Mouse (Mus musculus) embryonic facial prominence, embryonic 12.5 days (tissue): ENCODE data around the gene Cyp2a5. TPM values are rescaled to one million over a fixed set of nuclear protein-coding genes. Genes with fewer than 3 reads are reported as not detected.
"Not testable (repeated sequence)": the region's sequence is repeated elsewhere in the genome, so short reads cannot be mapped to it uniquely, and the experiment has no call there.

Experiments
- ATAC-seq: fragments of 200-750 bp; cut with Nextera tagmentation; 2 replicates; pipeline ENCODE4 v1.8.0; 2017; ENCODE audit not compliant: insufficient number of reproducible peaks, insufficient read depth, low FRiP score, low TSS enrichment
- H3K27ac ChIP-seq: fragments of 300-500 bp; sonication (generic); 2 replicates; pipeline ENCODE4 v1.5.1; 2016; ENCODE audit warnings: mild to moderate bottlenecking
- H3K27me3 ChIP-seq: fragments of 300-500 bp; sonication (generic); 2 replicates; pipeline ENCODE4 v1.6.1; 2016; ENCODE audit warnings: mild to moderate bottlenecking, moderate library complexity
- H3K36me3 ChIP-seq: fragments of 300-500 bp; sonication (generic); 2 replicates; pipeline ENCODE4 v1.6.1; 2016; ENCODE audit warnings: mild to moderate bottlenecking
- H3K4me1 ChIP-seq: fragments of 300-500 bp; sonication (generic); 2 replicates; pipeline ENCODE4 v1.6.1; 2016
- H3K4me2 ChIP-seq: fragments of 300-500 bp; sonication (generic); replicated peaks from 2 replicates; pipeline ENCODE4 v1.6.1; 2016; ENCODE audit warnings: mild to moderate bottlenecking, moderate library complexity
- H3K4me3 ChIP-seq: fragments of 300-500 bp; sonication (generic); 2 replicates; pipeline ENCODE4 v1.5.1; 2016; ENCODE audit warnings: mild to moderate bottlenecking
- H3K9ac ChIP-seq: fragments of 300-500 bp; sonication (generic); 2 replicates; pipeline ENCODE4 v1.6.1; 2016; ENCODE audit warnings: mild to moderate bottlenecking, moderate library complexity
- H3K9me3 ChIP-seq: fragments of 300-500 bp; sonication (generic); 2 replicates; pipeline ENCODE4 v1.6.1; 2016; ENCODE audit warnings: mild to moderate bottlenecking, moderate library complexity
- WGBS: fragments of 180-500 bp; shearing (Covaris S2); methylation state at CpG from one replicate; pipeline ENCODE4 v1.1.7; 2016; 5-methylcytosine and 5-hydroxymethylcytosine counted together
- polyA plus RNA-seq: library from polyadenylated mRNA; unstranded; fragments of >200 nt; fragmentation: Nextera tagmentation; extraction: Ambion mirVana; gene quantifications from 2 replicates; pipeline ENCODE4 v1.2.1, GENCODE M21; 2016

The Cyp2a5 gene
- not detected in 2 replicates for polyA plus RNA-seq

DNA sequence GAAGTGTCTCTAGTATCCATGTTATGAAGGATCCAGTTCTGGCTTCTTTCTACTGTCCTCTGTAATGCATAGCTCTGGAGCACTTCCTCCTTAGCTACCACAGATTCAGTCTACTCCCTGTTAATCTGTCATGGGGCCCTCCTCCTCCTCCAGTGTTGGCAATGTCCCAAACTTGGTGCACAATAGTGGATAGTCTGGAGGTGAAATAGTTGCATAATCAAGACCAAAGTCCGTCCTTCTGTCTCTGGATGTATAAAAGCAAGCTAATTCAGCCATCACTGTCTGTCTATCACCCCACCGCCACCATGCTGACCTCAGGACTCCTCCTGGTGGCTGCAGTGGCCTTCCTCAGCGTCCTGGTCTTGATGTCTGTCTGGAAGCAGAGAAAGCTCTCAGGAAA is at the start of gene Cyp2a5:
Gene Cyp2a5, plus strand, starts transcription at position 247 of the 400 bp plus-strand sequence.
- 66% methylated on average over 3 of the region's 3 CpGs for WGBS
- H3K27me3 ChIP-seq, H3K27ac ChIP-seq, H3K9me3 ChIP-seq, H3K9ac ChIP-seq, ATAC-seq, H3K4me3 ChIP-seq, H3K4me2 ChIP-seq, H3K36me3 ChIP-seq, H3K4me1 ChIP-seq: not testable (repeated sequence)

- H3K4me2 ChIP-seq, H3K27me3 ChIP-seq, H3K9ac ChIP-seq, H3K9me3 ChIP-seq, H3K4me1 ChIP-seq, H3K27ac ChIP-seq, ATAC-seq, H3K36me3 ChIP-seq, H3K4me3 ChIP-seq: not testable (repeated sequence)
- WGBS, result 40% methylated on average over 1 of the region's 1 CpGs
These were observed 49.1 kb upstream of the Cyp2a5 start for GRCm38 (mm10) chr7:26786013-26786412.

DNA sequence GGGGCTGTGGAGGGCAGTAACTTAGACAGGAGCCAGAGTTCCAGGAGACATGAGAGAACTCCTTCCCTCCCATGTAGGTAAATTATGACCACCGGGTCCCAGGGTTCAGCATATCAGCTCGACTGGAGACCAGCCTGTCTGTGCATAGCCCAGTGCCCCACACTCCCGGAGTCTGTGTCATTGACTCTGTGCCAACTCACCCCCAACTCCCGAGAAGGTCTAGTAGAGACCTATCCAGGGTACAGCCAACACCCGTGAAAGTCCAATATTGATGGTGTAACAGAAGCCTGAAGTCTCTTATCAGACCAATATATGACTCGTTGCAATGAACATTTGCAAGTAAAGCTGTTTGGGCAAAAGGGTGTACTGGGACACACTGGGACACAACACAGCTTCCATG is 45.1 kb upstream of the Cyp2a5 start:
- no peaks in the 10 kb centered on the region for H3K36me3 ChIP-seq
- H3K9me3 ChIP-seq, result no peaks in the 10 kb centered on the region
- H3K4me3 ChIP-seq, result no peak overlapping the region
- no peak overlapping the region for H3K9ac ChIP-seq
- H3K4me1 ChIP-seq, result no peaks in the 10 kb centered on the region
- no peaks in the 10 kb centered on the region for H3K27me3 ChIP-seq
- 85% methylated on average over 6 of the region's 6 CpGs for WGBS
- no peak overlapping the region for H3K27ac ChIP-seq
- H3K4me2 ChIP-seq, result no peak overlapping the region
- no peak for ATAC-seq

DNA sequence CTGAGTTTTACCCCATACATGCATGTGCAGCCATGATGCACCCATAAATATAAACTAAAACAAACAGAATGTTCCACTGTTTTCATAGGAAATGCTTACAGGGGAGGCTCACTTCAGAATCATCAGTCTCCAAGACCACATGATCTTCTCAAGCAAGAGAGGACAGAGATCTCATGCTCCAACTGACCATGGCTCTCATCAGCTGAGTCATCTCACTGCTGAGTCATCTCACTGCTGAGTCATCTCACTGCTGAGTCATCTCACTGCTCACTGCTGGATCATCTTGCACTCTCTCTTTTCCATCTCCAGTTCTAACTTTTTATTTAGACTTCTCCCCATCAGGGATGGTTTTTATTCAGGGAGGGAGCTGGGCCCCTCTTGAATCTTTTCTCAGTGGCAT is 35.0 kb upstream of the Cyp2a5 start:
- Histone ChIP-seq H3K36me3 (no peaks in the 10 kb centered on the region), H3K9me3 (no peaks in the 10 kb centered on the region), H3K4me3 (no peak overlapping the region), H3K4me1 (no peaks in the 10 kb centered on the region), H3K27ac (no peak overlapping the region), H3K4me2 (no peak overlapping the region), H3K9ac (no peak overlapping the region), H3K27me3 (no peaks in the 10 kb centered on the region)
- no peak for ATAC-seq

DNA sequence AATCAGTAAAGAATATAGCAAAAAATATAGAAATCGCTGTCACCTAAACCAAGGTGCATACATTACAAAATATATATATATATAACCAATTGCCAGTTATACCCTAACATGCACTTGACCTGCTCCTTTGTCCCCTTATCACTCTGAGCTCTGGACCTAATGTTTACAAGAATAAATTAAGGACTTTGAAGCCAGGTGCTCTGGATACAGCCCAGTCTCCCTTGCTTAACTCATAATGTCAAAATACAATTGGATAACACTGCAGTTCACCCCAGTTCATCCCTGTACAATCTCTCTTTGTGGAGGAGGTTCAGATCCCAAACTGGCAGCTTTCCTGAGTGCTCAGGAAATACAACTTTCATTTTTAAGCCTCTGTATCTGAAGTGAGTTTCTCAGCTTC is 34.1 kb upstream of the Cyp2a5 start:
- H3K9me3 ChIP-seq, result no peaks in the 10 kb centered on the region
- H3K27me3 ChIP-seq, result no peaks in the 10 kb centered on the region
- no peak overlapping the region for H3K27ac ChIP-seq
- 88% methylated on average over 1 of the region's 1 CpGs for WGBS
- H3K4me1 ChIP-seq, result no peaks in the 10 kb centered on the region
- H3K4me3 ChIP-seq, result no peak overlapping the region
- ATAC-seq, result no peak
- no peak overlapping the region for H3K4me2 ChIP-seq
- no peaks in the 10 kb centered on the region for H3K36me3 ChIP-seq
- no peak overlapping the region for H3K9ac ChIP-seq

GRCm38 (mm10) chr7:26808592-26808991 is 26.5 kb upstream of the Cyp2a5 start, which contains the start of gene Cyp2g1:
TSS of gene Cyp2g1 (plus strand) at chr7:26808892.
- Histone ChIP-seq H3K4me1 (no peaks in the 10 kb centered on the region), H3K9me3 (no peaks in the 10 kb centered on the region), H3K4me2 (no peak within 1 kb of the TSS), H3K27ac (no peak within 1 kb of the TSS), H3K9ac (no peak within 1 kb of the TSS), H3K36me3 (no peaks in the 10 kb centered on the region), H3K27me3 (no peaks in the 10 kb centered on the region), H3K4me3 (no peak within 1 kb of the TSS)
- WGBS, result 85% methylated on average over 2 of the region's 2 CpGs
- no peak for ATAC-seq

GRCm38 (mm10) chr7:26831556-26832292 is 3.4 kb upstream of the Cyp2a5 start:
- not testable (repeated sequence) for ATAC-seq, H3K27ac ChIP-seq, H3K9ac ChIP-seq, H3K9me3 ChIP-seq, H3K36me3 ChIP-seq, H3K4me2 ChIP-seq, H3K27me3 ChIP-seq, H3K4me1 ChIP-seq, H3K4me3 ChIP-seq
- WGBS, result 84% methylated on average over 9 of the region's 9 CpGs

- H3K36me3 ChIP-seq, H3K27ac ChIP-seq, H3K4me1 ChIP-seq, H3K4me3 ChIP-seq, H3K4me2 ChIP-seq, H3K9ac ChIP-seq, ATAC-seq, H3K27me3 ChIP-seq, H3K9me3 ChIP-seq: not testable (repeated sequence)
- WGBS, result 73% methylated on average over 7 of the region's 7 CpGs
These were observed 2.4 kb upstream of the Cyp2a5 start for GRCm38 (mm10) chr7:26832668-26833067.

GRCm38 (mm10) chr7:26843400-26843799 is 8.3 kb downstream of the Cyp2a5 start:
- WGBS, result 86% methylated on average over 2 of the region's 2 CpGs
- H3K4me1 ChIP-seq, ATAC-seq, H3K36me3 ChIP-seq, H3K4me2 ChIP-seq, H3K27ac ChIP-seq, H3K27me3 ChIP-seq, H3K4me3 ChIP-seq, H3K9me3 ChIP-seq, H3K9ac ChIP-seq: not testable (repeated sequence)

DNA sequence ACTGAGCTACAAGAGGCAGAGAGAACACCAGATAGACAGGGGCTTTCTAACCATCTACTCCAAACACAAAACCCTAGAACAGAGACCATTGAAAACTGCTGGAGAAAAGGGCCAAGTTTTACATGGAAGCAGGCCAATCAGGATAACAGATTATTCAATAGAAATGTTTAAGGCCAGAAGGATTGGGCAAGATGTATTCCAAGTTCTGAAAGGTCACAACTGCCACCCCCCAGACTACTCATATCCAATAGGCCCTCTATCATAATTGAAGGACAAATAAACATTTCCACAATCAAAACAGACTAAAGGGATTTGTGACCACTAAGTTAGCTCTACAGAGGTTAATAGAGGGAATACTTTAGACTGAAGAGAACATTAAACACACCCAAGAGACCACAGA is 15.0 kb downstream of the Cyp2a5 start:
- not testable (repeated sequence) for H3K9ac ChIP-seq, H3K4me3 ChIP-seq, H3K27ac ChIP-seq, H3K27me3 ChIP-seq, H3K9me3 ChIP-seq, H3K4me2 ChIP-seq, H3K36me3 ChIP-seq, ATAC-seq, H3K4me1 ChIP-seq

DNA sequence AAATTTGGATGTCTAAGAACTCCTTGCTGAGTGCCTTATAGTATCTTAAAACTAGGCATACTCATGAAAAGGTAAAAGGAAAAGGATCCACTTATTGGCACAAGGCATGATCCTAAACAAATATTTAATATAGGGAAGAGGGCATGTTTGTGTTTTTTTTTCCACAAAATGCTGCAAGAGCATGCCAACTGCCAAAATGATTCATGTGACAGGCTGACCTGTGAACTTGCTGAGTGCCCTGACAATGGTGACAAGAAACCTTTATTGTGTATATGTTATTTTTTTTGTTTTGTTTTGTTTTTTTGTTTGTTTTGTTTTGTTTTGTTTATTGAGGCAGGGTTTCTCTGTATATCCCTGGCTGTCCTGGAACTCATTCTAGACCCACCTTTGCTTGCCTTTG is 43.5 kb downstream of the Cyp2a5 start:
- not testable (repeated sequence) for H3K4me2 ChIP-seq, H3K4me3 ChIP-seq, ATAC-seq, H3K4me1 ChIP-seq, H3K36me3 ChIP-seq, H3K9me3 ChIP-seq, H3K27ac ChIP-seq, H3K9ac ChIP-seq, H3K27me3 ChIP-seq

DNA sequence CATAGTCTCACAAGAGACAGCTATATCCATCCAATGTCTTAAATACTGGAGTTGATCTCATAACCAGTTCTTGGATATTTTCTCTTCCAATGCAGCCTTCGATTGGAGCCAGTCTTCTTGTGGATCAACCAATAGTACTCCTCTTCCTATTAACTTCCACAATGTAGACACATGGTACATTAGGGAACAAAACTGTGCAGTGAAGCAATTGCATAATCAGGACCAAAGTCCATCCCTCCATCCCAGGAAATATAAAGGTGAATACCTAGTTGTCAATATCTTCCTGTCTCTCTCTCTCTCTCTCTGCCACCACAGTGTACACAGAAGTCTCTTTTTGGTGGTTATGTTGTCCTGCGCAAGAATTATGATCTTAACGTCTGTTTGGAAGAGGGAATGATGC is 45.5 kb downstream of the Cyp2a5 start:
- not testable (repeated sequence) for H3K27ac ChIP-seq, H3K9me3 ChIP-seq, H3K36me3 ChIP-seq, ATAC-seq, H3K4me3 ChIP-seq, H3K9ac ChIP-seq, H3K27me3 ChIP-seq, H3K4me1 ChIP-seq, H3K4me2 ChIP-seq
- WGBS, result 70% methylated on average over 3 of the region's 3 CpGs
